Mouse (Mus musculus): Measurements from ENCODE around the gene Myg1. TPM values are rescaled to one million over a fixed set of nuclear protein-coding genes. Genes with fewer than 3 reads are reported as not detected.
"Not testable (repeated sequence)": the region's sequence is repeated elsewhere in the genome, so short reads cannot be mapped to it uniquely, and the experiment has no call there.

The Myg1 gene
- polyA plus RNA-seq, 1 experiment from 2014 or later, result 104 TPM

- ATAC-seq (replicated peaks; ENCODE audit: low FRiP score, low TSS enrichment, low read depth); H3K9ac ChIP-seq (ENCODE audit: low read length); H3K27ac ChIP-seq (ENCODE audit: low read depth); H3K27me3 ChIP-seq (replicated peaks; ENCODE audit: control insufficient read depth, insufficient read depth, low read length); DNase-seq (ENCODE audit: low spot score); H3K9me3 ChIP-seq (ENCODE audit: control insufficient read depth, low read length); H3K4me3 ChIP-seq (ENCODE audit: low read depth, low read length); H3K4me2 ChIP-seq (ENCODE audit: low read length): not testable (repeated sequence)
- H3K36me3 ChIP-seq (ENCODE audit: control insufficient read depth, insufficient read depth, low read length), result peaks cover 63% of the 10 kb centered on the region
- peaks cover 16% of the 10 kb centered on the region for H3K4me1 ChIP-seq (replicated peaks; ENCODE audit: control insufficient read depth, insufficient read depth, low read length)
- WGBS, result 87% methylated on average over 5 of the region's 5 CpGs
Measured at GRCm38 (mm10) chr15:102335925-102336324, 4.4 kb downstream of the Myg1 start.

GRCm38 (mm10) chr15:102336946-102337345, 5.4 kb downstream of the Myg1 start:
- H3K27ac ChIP-seq (ENCODE audit: low read depth), result no peak overlapping the region
- DNase-seq (ENCODE audit: low spot score), result no peak
- no peak overlapping the region for H3K4me3 ChIP-seq (ENCODE audit: low read depth, low read length)
- peaks cover 63% of the 10 kb centered on the region for H3K36me3 ChIP-seq (ENCODE audit: control insufficient read depth, insufficient read depth, low read length)
- peaks cover 10% of the 10 kb centered on the region; the same call in 1 of the 2 replicates for H3K4me1 ChIP-seq (replicated peaks; ENCODE audit: control insufficient read depth, insufficient read depth, low read length)
- no peaks in the 10 kb centered on the region for H3K27me3 ChIP-seq (replicated peaks; ENCODE audit: control insufficient read depth, insufficient read depth, low read length)
- ATAC-seq (replicated peaks; ENCODE audit: low FRiP score, low TSS enrichment, low read depth), result no peak
- no peak overlapping the region for H3K9ac ChIP-seq (ENCODE audit: low read length)
- 91% methylated on average over 4 of the region's 4 CpGs for WGBS
- H3K4me2 ChIP-seq (ENCODE audit: low read length), result no peak overlapping the region
- no peaks in the 10 kb centered on the region for H3K9me3 ChIP-seq (ENCODE audit: control insufficient read depth, low read length)

GRCm38 (mm10) chr15:102339612-102340011, 8.1 kb downstream of the Myg1 start:
- Histone ChIP-seq H3K27me3 (replicated peaks; ENCODE audit: control insufficient read depth, insufficient read depth, low read length) (no peaks in the 10 kb centered on the region), H3K36me3 (ENCODE audit: control insufficient read depth, insufficient read depth, low read length) (peaks cover 61% of the 10 kb centered on the region), H3K4me2 (ENCODE audit: low read length) (no peak overlapping the region), H3K4me3 (ENCODE audit: low read depth, low read length) (no peak overlapping the region), H3K27ac (ENCODE audit: low read depth) (no peak overlapping the region), H3K4me1 (replicated peaks; ENCODE audit: control insufficient read depth, insufficient read depth, low read length) (no peaks in the 10 kb centered on the region), H3K9me3 (ENCODE audit: control insufficient read depth, low read length) (no peaks in the 10 kb centered on the region), H3K9ac (ENCODE audit: low read length) (no peak overlapping the region)
- DNase-seq (ENCODE audit: low spot score), result no peak
- 54% methylated on average over 5 of the region's 5 CpGs for WGBS
- no peak for ATAC-seq (replicated peaks; ENCODE audit: low FRiP score, low TSS enrichment, low read depth)

GRCm38 (mm10) chr15:102341580-102341979, 10.1 kb downstream of the Myg1 start:
- ATAC-seq (replicated peaks; ENCODE audit: low FRiP score, low TSS enrichment, low read depth) (no peak), DNase-seq (ENCODE audit: low spot score) (no peak)
- Histone ChIP-seq H3K27ac (ENCODE audit: low read depth) (no peak overlapping the region), H3K27me3 (replicated peaks; ENCODE audit: control insufficient read depth, insufficient read depth, low read length) (no peaks in the 10 kb centered on the region), H3K4me3 (ENCODE audit: low read depth, low read length) (no peak overlapping the region), H3K9ac (ENCODE audit: low read length) (no peak overlapping the region), H3K36me3 (ENCODE audit: control insufficient read depth, insufficient read depth, low read length) (peaks cover 70% of the 10 kb centered on the region), H3K4me1 (replicated peaks; ENCODE audit: control insufficient read depth, insufficient read depth, low read length) (no peaks in the 10 kb centered on the region), H3K9me3 (ENCODE audit: control insufficient read depth, low read length) (no peaks in the 10 kb centered on the region), H3K4me2 (ENCODE audit: low read length) (no peak overlapping the region)
- WGBS, result 11% methylated on average over 1 of the region's 1 CpGs

- ATAC-seq (replicated peaks; ENCODE audit: low FRiP score, low TSS enrichment, low read depth), result no peak
- WGBS, result 94% methylated on average over 3 of the region's 3 CpGs
- no peak for DNase-seq (ENCODE audit: low spot score)
- Histone ChIP-seq H3K36me3 (ENCODE audit: control insufficient read depth, insufficient read depth, low read length) (peaks cover 50% of the 10 kb centered on the region), H3K4me1 (replicated peaks; ENCODE audit: control insufficient read depth, insufficient read depth, low read length) (peaks cover under 1% of the 10 kb centered on the region; the same call in 1 of the 2 replicates), H3K9me3 (ENCODE audit: control insufficient read depth, low read length) (no peaks in the 10 kb centered on the region), H3K4me2 (ENCODE audit: low read length) (no peak overlapping the region), H3K27ac (ENCODE audit: low read depth) (no peak overlapping the region), H3K27me3 (replicated peaks; ENCODE audit: control insufficient read depth, insufficient read depth, low read length) (no peaks in the 10 kb centered on the region), H3K4me3 (ENCODE audit: low read depth, low read length) (no peak overlapping the region), H3K9ac (ENCODE audit: low read length) (no peak overlapping the region)
Measured at GRCm38 (mm10) chr15:102344490-102344889, 13.0 kb downstream of the Myg1 start.

GRCm38 (mm10) chr15:102346444-102346843, 14.9 kb downstream of the Myg1 start:
- Histone ChIP-seq H3K9ac (ENCODE audit: low read length) (no peak overlapping the region), H3K27ac (ENCODE audit: low read depth) (no peak overlapping the region), H3K4me1 (replicated peaks; ENCODE audit: control insufficient read depth, insufficient read depth, low read length) (peaks cover 10% of the 10 kb centered on the region), H3K36me3 (ENCODE audit: control insufficient read depth, insufficient read depth, low read length) (peaks cover 41% of the 10 kb centered on the region), H3K4me2 (ENCODE audit: low read length) (no peak overlapping the region), H3K4me3 (ENCODE audit: low read depth, low read length) (no peak overlapping the region), H3K27me3 (replicated peaks; ENCODE audit: control insufficient read depth, insufficient read depth, low read length) (no peaks in the 10 kb centered on the region), H3K9me3 (ENCODE audit: control insufficient read depth, low read length) (no peaks in the 10 kb centered on the region)
- 60% methylated on average over 4 of the region's 4 CpGs for WGBS
- DNase-seq (ENCODE audit: low spot score) (no peak), ATAC-seq (replicated peaks; ENCODE audit: low FRiP score, low TSS enrichment, low read depth) (no peak)

- Histone ChIP-seq H3K4me1 (replicated peaks; ENCODE audit: control insufficient read depth, insufficient read depth, low read length) (peaks cover 15% of the 10 kb centered on the region), H3K4me3 (ENCODE audit: low read depth, low read length) (peak within 1 kb of the TSS; percentile 76), H3K4me2 (ENCODE audit: low read length) (peak within 1 kb of the TSS; percentile 55), H3K9ac (ENCODE audit: low read length) (peak within 1 kb of the TSS; percentile 84), H3K9me3 (ENCODE audit: control insufficient read depth, low read length) (no peaks in the 10 kb centered on the region), H3K36me3 (ENCODE audit: control insufficient read depth, insufficient read depth, low read length) (peaks cover 18% of the 10 kb centered on the region), H3K27me3 (replicated peaks; ENCODE audit: control insufficient read depth, insufficient read depth, low read length) (no peaks in the 10 kb centered on the region), H3K27ac (ENCODE audit: low read depth) (peak within 1 kb of the TSS; percentile 67)
- ATAC-seq (replicated peaks; ENCODE audit: low FRiP score, low TSS enrichment, low read depth) (peak; percentile 88), DNase-seq (ENCODE audit: low spot score) (peak; percentile 97)
- under 1% methylated on average over 56 of the region's 56 CpGs for WGBS
Measured at GRCm38 (mm10) chr15:102350138-102350941, 18.8 kb downstream of the Myg1 start, which contains the start of gene Aaas. Gene Aaas (minus strand): TSS chr15:102350771.

- Histone ChIP-seq H3K4me3 (ENCODE audit: low read depth, low read length) (peak overlapping the region; percentile 76), H3K27ac (ENCODE audit: low read depth) (peak overlapping the region; percentile 67)
- ATAC-seq (replicated peaks; ENCODE audit: low FRiP score, low TSS enrichment, low read depth), result 0 out of 2 replicates have a peak, but pooled peaks have one; percentile 1
Measured at GRCm38 (mm10) chr15:102350942-102351291, 19.4 kb downstream of the Myg1 start.

GRCm38 (mm10) chr15:102352177-102352576, 20.7 kb downstream of the Myg1 start:
- 57% methylated on average over 2 of the region's 2 CpGs for WGBS
- H3K27me3 ChIP-seq (replicated peaks; ENCODE audit: control insufficient read depth, insufficient read depth, low read length), result peaks cover 6% of the 10 kb centered on the region; the same call in 1 of the 2 replicates
- H3K9me3 ChIP-seq (ENCODE audit: control insufficient read depth, low read length), result no peaks in the 10 kb centered on the region
- DNase-seq (ENCODE audit: low spot score) (no peak), ATAC-seq (replicated peaks; ENCODE audit: low FRiP score, low TSS enrichment, low read depth) (no peak)
- H3K36me3 ChIP-seq (ENCODE audit: control insufficient read depth, insufficient read depth, low read length), result no peaks in the 10 kb centered on the region
- H3K9ac ChIP-seq (ENCODE audit: low read length), result no peak overlapping the region
- peaks cover 19% of the 10 kb centered on the region for H3K4me1 ChIP-seq (replicated peaks; ENCODE audit: control insufficient read depth, insufficient read depth, low read length)
- H3K4me2 ChIP-seq (ENCODE audit: low read length), result no peak overlapping the region
- no peak overlapping the region for H3K27ac ChIP-seq (ENCODE audit: low read depth)
- H3K4me3 ChIP-seq (ENCODE audit: low read depth, low read length), result no peak overlapping the region

More at GRCm38 (mm10) chr15:102350942-102351291, 19.4 kb downstream of the Myg1 start:
- 7% methylated on average over 11 of the region's 11 CpGs for WGBS
- Histone ChIP-seq H3K4me2 (ENCODE audit: low read length) (peak overlapping the region; percentile 55), H3K27me3 (replicated peaks; ENCODE audit: control insufficient read depth, insufficient read depth, low read length) (no peaks in the 10 kb centered on the region), H3K4me1 (replicated peaks; ENCODE audit: control insufficient read depth, insufficient read depth, low read length) (peaks cover 15% of the 10 kb centered on the region), H3K9ac (ENCODE audit: low read length) (peak overlapping the region; percentile 84), H3K36me3 (ENCODE audit: control insufficient read depth, insufficient read depth, low read length) (peaks cover 12% of the 10 kb centered on the region), H3K9me3 (ENCODE audit: control insufficient read depth, low read length) (no peaks in the 10 kb centered on the region)
- DNase-seq (ENCODE audit: low spot score), result no peak
